Mouse (Mus musculus): ENCODE results near the gene Slc30a3.

Gene Slc30a3

DNA sequence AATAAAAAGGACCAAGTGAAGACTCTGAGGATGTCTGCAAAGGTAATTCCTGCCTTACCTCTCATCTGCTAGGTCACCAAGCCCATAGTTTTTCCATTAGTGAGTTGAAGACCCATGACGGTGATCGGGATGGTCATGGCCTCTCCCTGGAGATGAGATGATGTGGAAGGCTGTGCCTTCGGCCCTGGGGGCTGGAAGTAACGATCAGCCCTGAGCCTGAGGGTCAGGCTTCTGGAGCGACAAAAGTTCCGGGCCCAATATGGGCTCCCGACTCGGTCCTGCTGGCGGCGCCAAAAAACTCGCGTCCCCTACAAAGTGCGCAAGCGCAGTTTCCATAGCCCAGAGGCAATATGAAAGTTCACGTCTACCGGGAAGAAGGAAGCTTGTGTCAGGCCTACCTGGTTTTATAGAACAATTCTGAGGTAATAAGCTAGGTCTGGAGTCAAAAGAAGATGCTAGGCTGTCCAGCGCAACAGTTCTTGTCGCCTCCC, at the start of gene Slc30a3:
Slc30a3 (minus strand) TSS at position 238 of the 491 bp plus-strand sequence.
- in situ Hi-C loops (cut with MboI, MseI), result loop anchor here (10.0 kb wide), 1 partner anchor 553 kb away; no protein-coding TSS in a partner anchor

DNA sequence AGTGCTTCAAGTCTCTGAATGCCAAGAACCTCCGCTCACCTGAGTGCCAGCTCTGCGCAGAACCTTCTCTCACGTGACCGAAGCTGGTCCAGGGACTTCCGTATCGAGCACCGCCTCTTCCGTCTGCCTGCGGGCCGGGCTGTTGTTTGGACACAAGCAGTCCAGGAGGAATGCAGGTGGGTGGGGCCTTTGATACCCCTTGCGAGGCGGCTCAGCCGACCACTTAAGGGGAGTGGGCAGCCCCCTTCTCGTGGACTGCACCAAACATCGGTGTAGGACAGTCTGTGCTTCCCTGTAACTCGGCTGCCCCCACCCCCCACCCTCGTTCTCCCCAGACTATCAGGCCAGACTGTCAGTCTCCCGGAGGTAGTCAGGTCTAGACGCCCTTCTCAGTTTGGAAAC, 46.1 kb upstream of the Slc30a3 start, which contains the start of gene Mpv17:
Mpv17 (minus strand) TSS at position 100 of the 402 bp plus-strand sequence.
- in situ Hi-C loops (cut with MboI, MseI), result no loop called here

DNA sequence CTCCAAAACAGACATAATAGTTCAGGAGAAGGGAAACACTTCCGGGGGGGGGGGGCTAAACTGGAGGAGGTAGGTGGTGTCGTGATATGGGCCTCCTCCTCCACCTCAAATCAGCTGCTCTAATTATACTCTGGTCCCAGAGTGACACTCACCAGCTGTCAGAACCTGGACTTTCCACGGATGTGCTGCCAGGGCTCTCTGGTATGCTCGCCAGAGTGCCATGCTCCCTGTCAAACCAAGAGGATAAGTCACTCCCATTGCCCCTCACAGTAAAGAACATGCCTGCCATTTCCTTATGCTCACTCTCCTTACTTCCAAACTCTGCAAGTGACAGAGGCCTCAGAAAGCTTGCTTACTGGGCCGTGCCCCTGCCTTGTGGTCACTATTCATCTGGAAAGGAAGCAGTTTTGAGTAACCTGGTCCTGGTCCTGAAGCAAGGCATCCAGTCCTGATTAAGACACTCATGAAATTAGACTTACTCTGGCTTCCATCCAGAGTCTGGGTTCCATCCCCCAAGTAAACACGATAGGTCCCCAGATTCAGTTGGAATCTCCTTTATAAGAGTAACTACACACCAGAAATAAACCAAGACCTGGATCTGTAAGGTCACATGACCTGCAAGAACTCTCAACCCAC, 45.6 kb upstream of the Slc30a3 start:
- in situ Hi-C loops (cut with MboI, MseI), result no loop called here

DNA sequence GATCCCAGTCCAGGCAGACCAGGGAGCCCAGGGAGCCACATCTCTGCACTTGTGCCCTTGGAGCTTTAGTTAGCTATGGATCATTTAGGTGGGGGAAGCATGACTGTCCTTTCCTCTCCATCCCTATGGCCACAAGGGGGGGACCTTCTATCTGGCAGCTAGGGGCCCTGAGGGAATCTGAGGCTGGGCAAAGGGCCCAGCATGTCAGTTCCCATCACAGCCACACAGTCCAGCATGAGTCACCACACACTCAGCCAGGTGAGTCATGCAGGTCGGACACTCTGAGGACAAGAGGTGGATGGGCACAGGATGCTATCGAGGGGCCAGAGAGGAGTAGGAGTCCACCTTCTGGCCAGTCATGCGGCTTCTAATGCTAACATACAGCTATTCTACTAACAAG, 43.7 kb upstream of the Slc30a3 start:
- in situ Hi-C loops (cut with MboI, MseI), result no loop called here

DNA sequence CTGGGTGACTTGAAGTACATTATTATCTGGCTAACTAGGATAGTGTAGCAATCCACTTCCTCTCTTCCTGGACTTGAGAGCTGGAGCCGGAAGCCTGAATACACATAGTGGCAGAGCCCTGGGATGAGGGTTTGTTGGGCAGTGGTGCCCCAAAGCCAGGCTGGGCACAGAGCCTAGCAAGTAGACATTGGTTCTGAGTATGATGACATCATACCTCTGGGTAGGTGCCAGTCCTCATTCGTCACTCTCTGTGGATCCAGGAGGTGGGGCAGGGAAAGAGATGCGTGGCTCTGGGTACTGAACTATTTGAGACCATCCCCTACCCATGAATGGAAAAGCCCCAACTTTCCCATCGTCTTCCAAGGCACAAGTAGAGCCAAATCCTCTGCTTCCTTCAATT, 41.7 kb upstream of the Slc30a3 start:
- in situ Hi-C loops (cut with MboI, MseI), result no loop called here

DNA sequence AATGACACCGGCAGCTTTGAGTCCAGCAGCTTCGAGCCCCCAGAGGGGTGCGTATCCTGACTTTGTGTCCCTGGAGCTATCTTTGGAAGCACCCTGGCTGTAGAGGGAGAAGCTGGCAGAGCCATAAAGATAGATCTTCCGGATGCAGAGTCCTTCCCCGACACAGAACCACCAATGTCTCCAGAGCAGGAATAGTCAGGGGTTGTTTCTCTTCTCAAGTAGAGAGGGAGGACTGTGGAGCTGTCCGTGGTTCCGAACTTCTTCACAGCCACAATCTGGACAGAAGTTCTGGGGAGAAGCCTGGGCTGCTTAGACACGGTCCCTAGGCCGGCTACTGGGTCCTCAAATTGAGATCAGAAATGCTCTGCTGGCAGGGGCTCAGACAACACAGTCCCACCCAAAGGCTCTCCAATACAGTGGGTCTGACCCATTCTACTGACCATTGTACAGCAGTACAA, 31.0 kb upstream of the Slc30a3 start:
- in situ Hi-C loops (cut with MboI, MseI), result no loop called here

DNA sequence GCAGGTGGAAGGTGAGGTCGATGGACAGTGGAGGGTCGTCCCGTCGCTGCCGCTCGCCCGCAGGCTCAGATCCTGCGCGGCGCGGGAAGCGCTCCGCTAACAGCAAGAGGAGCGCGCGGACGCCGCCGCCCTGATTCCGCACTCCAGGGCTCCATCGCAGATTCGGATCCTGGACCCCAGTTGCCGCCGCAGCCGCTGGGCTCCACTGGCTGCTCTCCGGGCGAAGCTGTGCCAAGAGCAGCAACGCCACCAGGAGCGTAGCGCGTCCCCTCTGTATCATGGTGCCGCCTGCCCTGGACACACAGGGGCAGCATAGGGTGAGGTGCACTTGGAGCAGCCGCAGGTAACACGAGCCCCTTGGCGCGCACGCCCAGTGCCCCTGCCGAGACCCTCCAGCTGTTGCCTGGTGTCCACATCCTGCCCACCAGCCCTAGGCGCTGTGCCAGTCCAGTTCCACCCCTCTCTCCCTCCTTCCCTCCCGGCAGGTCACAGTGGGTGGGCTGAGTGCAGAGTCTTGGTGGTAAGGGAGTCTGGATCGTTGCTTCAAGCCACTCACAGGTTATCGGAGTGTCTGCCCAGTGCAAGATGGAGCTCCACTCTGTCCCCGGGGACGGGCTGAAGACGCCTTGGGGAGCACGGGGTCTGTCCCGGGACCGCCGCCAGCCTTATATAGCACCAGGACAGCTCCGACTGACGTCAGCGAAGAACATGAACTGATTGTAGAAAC, 30.4 kb upstream of the Slc30a3 start, which contains the start of gene Ucn:
Ucn (minus strand) TSS at position 589 of the 727 bp plus-strand sequence.
- in situ Hi-C loops (cut with MboI, MseI), result no loop called here

DNA sequence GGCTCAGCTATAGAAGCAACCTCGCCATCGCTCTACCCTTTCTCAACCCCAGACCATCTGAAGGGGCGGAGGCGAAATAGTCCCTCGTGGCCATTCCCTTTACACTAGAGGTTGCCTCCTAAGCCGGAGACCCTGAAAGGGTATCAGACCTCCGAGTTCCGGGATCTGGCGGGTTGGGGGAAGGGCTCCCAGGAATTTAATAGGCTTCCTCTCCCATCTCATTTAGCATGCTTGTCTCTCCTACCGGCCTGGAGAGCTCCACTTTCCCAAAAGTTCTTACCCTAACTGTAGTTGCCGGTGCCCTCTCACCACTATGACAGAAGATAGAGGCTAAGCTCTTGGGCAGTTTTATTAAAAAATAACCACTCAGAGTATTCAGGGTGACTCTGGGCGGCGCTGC, 29.6 kb upstream of the Slc30a3 start:
- in situ Hi-C loops (cut with MboI, MseI), result no loop called here

DNA sequence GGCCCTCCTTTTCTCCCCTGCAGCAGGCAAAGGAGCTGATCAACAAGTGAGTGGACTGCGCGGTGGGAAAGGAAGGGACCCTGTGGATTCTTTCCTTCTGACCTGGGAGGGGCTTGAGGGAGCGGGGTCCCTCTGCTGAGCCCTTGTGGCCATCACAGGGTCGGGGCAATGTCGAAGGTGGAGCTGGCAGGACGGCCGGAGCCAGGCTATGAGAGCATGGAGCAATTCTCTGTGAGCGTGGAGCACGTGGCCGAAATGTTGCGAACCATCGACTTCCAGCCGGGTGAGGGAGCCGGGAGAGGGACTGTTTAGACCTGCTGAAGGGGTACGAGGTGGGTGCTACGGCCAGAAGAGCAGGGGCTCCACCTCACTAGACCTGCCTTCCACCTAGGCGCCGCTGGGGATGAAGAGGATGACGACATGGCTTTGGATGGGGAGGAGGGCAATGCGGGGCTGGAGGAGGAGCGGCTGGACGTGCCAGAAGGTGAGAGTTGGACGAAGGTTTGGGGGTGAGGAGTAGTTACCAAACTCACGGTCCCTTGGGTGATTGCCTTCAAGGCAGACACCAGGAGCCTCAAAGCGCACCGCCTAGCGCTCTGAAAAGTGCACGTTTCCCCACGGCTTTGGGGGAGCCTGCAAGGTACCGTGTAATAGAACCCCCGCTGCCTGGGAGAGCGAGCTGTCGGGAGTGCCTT, 28.8 kb upstream of the Slc30a3 start:
- in situ Hi-C loops (cut with MboI, MseI), result no loop called here

DNA sequence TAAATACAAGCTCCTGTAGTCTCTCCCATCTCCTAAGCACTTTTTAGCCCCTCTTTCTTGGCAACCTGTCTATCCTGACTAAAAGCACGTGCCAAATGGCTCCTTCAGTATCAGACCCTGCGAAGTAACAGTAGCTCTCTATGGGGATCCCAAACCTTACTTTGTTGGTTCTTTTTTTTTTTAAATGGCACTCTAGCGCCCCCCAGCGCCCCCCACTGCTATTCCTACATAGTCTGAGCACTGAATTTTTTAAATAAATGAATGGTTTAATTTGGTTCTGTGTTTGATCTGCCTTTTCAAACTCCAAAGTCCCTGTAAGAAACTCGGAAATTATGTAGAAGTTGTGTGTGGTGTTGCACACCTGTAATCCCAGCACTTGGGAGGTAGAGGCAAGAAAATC, 18.0 kb upstream of the Slc30a3 start:
- in situ Hi-C loops (cut with MboI, MseI), result no loop called here

DNA sequence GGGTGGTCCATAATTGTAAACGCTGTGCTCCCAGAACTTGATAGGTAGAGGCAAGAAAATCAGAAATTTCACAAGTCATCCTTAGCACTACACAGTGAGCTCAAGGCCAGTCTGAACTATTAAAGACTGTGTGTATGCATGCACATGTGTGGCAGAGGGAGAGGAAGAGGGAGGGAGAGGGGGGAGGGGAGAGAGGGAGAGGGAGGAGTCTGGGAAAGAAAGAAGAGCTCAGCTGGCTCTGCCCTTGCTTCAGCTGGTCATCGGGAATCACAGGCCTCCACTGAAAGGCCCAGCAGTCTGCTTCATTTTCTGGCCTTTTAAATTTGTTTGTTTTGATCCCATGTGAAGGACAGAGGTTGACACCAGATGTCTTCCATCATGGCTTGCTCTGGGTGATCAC, 15.4 kb upstream of the Slc30a3 start:
- in situ Hi-C loops (cut with MboI, MseI), result no loop called here

DNA sequence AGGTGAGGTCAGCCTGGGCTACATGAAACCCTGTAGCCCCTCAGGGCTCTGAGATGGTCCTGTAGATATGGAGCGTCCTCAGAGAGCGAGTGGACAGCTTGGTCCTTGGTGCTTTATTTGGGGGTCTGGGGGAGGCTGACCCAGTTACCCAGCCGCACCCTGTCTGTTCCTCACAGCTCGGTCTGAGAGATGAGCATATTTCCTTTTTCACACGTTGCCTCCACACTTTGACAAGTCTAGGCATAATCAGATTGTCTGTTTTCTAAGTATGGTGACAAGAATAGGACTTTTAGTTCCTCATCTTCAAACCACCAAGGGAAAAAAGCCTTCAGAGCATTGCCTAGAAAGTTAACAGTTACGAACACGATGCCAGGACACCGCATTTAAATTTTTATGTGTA, 13.1 kb upstream of the Slc30a3 start:
- in situ Hi-C loops (cut with MboI, MseI), result no loop called here

DNA sequence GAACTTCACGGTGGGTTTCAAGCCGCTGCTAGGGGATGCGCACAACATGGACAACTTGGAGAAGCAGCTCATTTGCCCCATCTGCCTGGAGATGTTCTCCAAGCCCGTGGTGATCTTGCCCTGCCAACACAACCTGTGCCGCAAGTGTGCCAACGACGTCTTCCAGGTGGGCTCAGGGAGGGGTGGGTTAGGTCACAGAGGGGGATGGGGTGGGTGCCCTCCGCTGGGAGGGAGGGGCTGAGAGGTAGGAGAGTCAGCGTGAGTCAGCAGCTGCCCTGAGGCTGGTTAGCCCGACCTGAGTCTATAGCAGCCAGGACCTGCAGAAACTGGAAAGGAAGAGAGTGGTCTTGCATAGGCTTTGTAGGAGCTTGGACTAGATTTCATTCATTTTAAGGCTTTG, 8.9 kb upstream of the Slc30a3 start:
- in situ Hi-C loops (cut with MboI, MseI), result no loop called here

DNA sequence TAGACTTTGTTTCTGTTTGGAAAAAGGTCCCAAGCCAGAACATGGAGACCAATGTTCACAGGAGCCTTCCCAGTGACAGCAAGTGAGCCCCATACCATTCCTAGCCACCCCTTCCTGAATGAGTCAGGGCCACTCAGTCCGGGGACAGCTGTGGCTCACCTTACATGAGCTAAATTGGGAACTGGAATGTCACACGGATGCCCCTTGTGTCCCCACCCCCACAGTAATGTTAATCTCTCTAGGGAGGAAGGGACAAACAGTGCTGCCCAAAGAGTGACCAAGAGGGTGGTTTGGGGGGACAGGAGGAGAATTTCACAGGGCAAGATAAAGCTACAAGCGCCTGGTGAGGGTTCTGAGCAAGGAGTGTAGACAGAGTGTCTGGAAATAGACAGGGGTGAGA, 8.3 kb upstream of the Slc30a3 start, which contains the start of gene Trim54:
Trim54 (plus strand) TSS at position 359 of the 400 bp plus-strand sequence.
- in situ Hi-C loops (cut with MboI, MseI), result no loop called here

DNA sequence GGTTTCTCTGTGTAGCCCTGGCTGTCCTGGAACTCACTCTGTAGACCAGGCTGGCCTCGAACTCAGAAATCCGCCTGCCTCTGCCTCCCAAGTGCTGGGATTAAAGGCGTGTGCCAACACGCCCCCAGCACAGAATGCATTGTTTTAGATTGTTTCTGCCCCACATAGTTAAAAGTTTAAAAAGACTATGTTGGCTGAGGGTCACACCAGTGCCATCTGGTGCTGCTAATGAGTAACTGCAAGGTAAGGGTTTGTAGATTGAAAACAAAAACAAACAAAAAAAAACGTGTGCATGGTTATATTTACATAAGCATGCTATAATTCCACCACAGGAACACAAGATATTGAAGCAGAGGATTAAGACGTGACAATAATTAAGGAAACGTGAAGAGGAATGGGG, 2.7 kb upstream of the Slc30a3 start:
- in situ Hi-C loops (cut with MboI, MseI), result no loop called here

DNA sequence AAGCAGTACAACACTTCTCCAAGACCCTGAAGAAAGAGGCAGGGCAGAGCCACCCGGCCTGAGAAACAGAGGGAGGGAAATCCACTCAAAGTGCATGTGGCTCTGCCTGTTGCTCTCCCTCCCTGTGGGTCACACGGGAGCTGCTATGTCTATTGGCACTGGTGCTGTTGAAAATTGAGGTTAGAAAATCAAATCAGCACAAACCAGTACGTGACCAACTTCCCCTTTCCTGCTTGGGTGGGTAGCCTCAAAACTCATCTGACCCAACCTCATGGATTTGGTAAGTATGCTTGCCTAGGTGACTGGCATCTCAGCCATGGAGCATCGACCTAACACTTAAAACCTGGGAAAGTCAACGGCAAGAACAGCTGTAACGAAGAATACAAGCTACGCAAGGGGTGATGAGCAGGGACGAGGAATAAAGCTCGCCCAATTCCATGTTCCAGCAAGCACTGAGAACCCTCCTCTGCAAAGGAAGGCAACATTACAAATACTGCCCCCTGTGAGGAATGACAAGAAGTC, 2.2 kb downstream of the Slc30a3 start, which contains the start of gene Dnajc5g:
Dnajc5g (plus strand) TSS at position 472 of the 522 bp plus-strand sequence.
- in situ Hi-C loops (cut with MboI, MseI), result loop anchor here (10.0 kb wide), 1 partner anchor 551 kb away; no protein-coding TSS in a partner anchor

DNA sequence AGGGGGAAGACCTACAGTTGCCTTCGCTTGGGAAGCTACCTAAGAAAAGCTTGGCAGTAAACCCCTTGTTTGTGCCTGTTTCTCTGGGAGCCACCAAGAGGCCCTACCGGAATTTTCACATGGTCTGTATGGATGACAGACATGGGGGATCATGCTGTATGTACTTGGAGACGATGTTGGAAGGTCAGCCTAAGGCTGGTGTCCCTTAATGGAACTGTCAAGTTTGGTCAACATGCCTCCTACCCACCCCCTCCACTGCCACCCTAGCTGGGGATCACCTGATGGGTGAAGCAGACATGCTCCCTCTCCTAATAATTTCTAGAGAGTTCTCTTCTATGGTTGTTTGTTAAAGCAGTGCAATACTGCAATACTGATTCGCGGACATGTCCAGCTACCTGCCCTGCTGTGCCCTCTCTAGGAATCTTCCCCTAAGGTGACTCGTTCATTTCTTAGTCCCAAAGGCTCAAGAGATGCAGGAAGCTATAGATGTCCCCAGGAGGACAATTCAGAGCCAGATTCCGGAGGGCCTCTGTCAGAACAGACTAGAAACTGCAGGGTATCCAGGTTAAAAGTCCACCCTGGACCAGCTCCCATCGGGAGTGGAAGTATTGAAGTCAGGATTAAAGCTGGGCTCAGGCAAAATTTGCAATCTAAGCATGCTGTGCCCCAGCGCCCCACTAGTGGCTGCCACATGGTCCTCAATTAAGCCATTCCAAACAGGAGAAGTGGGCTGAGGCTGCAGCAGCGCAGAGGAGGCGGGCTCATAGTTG, 12.1 kb downstream of the Slc30a3 start:
- in situ Hi-C loops (cut with MboI, MseI), result no loop called here

DNA sequence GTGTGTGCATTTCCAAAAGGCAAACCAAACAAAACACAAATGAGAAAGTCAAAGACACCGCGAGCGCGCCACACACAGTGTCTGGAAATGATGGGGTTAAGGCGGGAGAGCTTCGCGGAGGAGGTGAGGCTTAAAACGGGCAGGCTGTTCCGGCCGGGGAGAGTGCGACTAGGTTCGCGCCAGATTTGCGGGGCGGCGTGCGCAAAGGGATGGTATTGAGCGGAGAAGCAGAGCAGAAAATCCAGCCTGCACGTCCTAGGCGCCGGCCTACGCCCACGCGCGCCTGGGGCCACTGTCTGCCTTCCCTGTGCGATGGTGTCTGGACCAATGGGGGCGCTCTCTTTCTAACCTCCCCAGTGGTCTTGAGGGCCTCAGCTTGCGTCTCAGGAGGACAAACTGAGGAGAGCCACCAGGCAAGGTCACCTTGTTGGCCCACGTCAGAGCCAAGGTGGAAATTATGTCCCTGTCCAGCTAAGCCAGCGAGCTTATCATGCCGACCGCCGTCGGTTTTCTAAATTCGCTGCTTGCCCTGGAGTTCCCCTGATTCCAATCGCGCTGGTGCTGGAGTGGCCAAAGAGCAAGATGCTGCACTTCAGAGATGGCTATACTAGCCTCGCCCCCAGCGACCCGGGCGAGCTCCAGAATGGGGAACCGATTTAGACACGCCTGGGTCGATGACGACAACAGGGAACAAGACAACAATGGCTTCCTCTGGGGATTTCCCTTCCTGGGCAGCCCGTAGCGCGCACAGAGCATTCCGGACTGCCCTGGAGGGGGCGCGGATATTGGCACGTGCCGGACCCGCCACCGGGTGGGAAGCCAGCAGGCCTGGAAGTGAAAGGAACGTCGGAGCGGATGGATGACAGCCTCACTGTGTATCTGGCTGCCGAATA, 13.0 kb downstream of the Slc30a3 start:
- in situ Hi-C loops (cut with MboI, MseI), result no loop called here

DNA sequence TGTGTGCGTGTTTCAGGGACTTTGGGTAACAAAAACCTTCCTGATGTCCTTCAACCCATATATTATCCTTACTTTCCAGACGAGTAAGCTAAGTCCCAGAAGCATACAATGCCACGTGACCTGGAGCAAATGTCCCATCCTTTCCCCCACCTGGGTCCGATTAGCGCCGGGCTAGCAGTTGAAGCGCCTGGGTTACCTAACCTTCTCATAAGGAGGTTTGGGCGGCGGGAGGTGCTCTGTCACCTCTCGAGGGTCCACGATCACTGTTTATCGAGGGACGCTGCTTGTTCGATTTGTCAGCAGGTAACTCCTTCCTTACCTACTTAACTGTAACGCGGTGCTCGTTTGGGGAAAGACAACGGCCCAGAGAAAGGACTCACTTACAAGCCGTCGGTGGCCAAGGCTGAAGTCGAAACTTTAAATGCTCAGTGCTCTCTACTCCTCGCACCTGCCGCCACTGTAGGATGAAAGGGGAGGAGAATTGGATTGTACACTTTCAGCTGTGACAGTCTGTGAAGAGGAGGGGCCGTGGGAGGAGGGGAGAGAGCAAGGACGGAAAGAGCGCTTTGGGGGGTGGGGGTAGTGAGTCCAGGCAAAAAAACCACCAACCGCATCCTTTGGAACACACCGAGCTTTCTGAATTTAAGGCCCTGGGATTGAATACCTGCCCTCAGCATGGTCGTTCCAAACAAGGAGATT, 13.8 kb downstream of the Slc30a3 start:
- in situ Hi-C loops (cut with MboI, MseI), result no loop called here

Measured in T-helper 1 cell (primary cell).